Mouse (Mus musculus) layer of hippocampus, adult 2 months (tissue): ENCODE measurements at regions not wholly inside any gene's neighbourhood (a gene's known extent, or its start where the extent isn't known, plus 50 kb on each side); places are given as distances from the start of the nearest gene placed in this dataset.

Source experiments
- DNase-seq, 2 experiments: peaks; one replicate each; pipeline ENCODE4 v3.0.0; 2022; ENCODE audit warnings: low spot score in 2 of 2
- H3K27ac ChIP-seq: fragments of 200-600 bp; 2 replicates; pipeline ENCODE4 v1.8.1; 2022
- H3K4me3 ChIP-seq: fragments of 200-600 bp; 2 replicates; pipeline ENCODE4 v1.8.1; 2022; ENCODE audit warnings: mild to moderate bottlenecking
- CTCF ChIP-seq: fragments of 200-600 bp; conservative IDR thresholded peaks from 2 replicates; pipeline ENCODE4 v1.8.1; 2022; ENCODE audit warnings: antibody characterized with exemption, mild to moderate bottlenecking, moderate library complexity

DNA sequence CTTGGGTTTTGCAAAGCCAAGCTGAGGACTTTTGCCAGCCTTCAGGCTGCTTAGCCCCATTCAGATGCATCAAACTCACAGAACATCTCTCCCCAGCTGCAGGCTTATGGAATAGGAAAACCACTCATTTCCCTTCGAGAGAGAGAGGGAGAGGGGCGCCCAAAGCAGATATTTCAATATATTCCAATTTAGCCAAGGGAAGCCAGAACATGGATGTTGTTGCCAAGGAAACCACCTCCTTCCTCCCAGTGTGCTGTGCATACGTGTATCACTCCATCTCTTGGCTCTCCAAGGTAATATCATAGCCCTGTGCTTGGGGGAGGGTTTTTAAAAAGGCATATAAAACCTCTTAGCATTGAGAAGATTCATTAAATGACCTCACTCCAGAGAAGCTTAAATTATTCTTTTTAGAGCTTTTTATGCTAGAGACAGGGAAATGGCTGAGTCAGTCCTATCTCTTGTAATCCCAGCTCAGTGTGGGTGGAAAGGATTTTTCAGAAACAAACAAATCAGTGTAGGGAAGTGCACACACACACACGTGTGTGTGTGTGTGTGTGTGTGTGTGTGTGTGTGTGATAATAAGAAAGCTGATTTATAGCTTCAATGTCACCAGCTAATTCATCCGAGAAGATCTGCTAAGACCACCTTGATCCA, 245.1 kb downstream of the Rps24 start:
- no peak for DNase-seq
- Histone ChIP-seq H3K4me3 (no peak overlapping the region), H3K27ac (peak overlapping the region; percentile 65)
- TF ChIP-seq CTCF, result no peak

DNA sequence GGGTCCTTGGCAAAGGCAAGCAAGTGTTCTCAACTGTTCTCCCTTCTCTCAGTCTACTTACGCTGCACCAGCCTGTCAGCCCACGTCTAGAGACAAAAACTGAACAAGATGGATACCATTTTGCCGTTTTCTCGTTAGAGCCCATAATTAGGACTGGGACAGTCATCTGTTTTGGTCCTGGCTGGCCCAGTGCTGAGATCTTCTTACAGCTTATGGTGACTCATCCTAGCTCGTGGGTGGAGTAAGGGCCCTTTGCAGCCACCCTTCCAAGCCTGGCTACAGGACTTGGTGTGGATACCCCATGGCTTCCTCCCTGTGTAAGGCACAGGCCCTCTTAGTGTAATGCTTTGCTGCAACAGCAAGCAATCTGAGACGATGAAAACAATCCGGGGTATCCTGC, 246.4 kb downstream of the Rps24 start:
- H3K27ac ChIP-seq, result no peak overlapping the region
- DNase-seq, result no peak
- no peak overlapping the region for H3K4me3 ChIP-seq
- no peak for TF ChIP-seq CTCF

DNA sequence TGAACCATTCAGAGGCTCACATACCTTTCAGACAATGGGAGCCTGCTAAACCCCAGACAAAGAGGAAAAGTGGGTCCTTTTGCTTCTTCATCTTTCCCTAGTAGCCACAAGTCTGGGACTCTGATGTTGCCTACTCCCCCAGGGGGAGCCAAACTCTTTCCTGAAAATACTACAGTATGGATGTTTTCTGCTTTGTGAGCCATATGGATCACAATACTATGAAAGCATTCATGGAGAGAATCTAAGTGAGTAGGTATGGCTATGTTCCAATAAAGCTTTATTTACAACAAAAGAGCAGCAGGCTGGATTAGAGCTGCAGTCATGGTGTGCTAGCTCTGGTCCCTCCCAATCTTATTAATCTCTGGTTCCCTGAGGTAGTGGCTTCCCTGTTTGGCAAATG, 251.9 kb downstream of the Rps24 start:
- no peak overlapping the region for H3K27ac ChIP-seq
- no peak for DNase-seq
- peak; percentile 74 for TF ChIP-seq CTCF
- no peak overlapping the region for H3K4me3 ChIP-seq

DNA sequence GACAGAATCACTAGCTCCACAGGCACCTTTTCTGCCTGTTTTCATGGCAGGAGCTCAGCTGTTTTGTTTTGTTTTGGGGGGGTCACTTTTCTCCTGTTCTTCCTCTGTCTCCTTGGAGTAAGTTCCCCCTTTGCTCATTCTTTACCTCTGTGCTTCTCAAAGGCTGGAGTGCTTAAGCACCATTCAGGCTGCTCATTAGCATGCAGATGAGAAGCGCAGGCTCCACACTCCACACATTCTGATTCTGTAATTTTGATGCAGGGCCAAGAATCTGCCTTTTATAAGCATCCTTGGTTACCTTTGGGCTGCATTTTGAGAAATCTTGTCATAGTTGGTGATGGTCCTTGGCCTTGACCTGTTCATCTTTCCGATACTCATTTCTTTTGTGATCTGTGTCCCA, 257.5 kb downstream of the Rps24 start:
- no peak for TF ChIP-seq CTCF
- H3K4me3 ChIP-seq, result no peak overlapping the region
- no peak for DNase-seq
- no peak overlapping the region for H3K27ac ChIP-seq

DNA sequence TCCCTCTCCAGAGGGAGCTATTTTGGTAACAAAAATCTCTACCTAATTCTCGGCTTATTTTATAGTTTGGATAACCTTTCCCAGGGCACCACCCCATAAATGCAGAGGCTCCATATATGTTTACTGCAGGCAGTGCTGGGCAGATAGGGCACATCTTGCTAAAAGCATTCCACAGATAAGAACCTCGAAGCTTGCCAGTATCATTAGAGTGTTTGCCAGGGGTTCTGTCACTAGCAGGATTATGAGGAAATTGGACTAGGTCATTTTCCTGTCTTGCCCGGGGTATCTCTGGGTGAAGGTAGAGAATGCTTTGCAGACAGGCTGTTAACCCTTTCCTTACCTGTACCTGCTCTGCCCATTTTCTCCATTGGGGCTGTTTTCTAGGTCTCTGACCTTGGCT, 258.8 kb downstream of the Rps24 start:
- no peak for TF ChIP-seq CTCF
- Histone ChIP-seq H3K27ac (no peak overlapping the region), H3K4me3 (no peak overlapping the region)
- DNase-seq, result no peak

DNA sequence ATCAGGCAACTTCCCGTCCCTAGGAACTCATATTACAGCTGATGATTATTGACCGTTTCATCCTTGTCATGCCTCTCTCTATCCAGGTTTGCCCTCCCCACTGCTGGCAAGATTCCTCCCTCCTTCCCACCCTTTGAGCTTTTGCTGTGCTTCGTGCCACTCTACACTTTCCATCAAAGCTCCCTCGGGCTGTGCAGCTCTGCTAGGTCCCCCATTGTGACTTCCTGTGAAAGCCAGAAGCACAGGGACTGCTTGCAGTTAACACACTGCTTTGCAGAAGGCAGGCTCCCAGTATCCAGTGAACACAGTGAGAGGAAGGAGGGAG, 260.5 kb downstream of the Rps24 start:
- Histone ChIP-seq H3K27ac (no peak overlapping the region), H3K4me3 (no peak overlapping the region)
- TF ChIP-seq CTCF, result no peak
- DNase-seq, result no peak

DNA sequence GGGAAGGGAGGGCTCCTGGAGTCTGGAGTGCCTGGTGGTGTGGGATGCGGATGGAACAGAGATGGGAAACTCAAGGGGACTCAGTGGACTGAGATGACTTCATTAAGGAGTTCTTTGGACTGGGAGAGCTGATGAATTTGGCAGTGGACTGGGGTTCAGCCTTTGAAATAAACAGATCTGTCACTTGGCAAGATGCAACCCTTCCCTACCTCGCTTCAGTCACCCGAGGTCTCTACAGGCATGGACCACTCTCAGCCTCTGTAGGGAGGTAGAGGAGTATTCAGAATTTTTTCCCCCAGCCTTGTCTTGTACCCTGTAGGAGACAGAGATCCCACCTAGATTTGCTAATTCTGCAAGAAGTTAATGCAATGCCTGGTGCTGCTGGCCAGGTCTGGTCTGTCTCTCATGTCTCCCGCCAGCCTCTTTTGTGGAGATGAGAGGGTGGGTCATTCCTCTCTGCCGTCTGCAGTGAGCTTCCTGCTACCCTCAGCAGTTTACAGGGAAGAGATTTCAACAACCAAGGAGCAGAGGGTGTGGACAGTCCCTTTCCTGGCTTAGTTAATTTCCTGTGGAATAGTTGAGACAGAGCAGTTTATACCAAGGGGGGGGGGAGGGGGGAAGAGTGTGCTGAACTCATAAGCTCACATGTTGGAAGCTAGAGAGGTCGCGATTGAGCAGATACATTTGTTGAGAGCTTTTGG, 261.0 kb downstream of the Rps24 start:
- DNase-seq, result no peak
- Histone ChIP-seq H3K4me3 (no peak overlapping the region), H3K27ac (no peak overlapping the region)
- no peak for TF ChIP-seq CTCF

DNA sequence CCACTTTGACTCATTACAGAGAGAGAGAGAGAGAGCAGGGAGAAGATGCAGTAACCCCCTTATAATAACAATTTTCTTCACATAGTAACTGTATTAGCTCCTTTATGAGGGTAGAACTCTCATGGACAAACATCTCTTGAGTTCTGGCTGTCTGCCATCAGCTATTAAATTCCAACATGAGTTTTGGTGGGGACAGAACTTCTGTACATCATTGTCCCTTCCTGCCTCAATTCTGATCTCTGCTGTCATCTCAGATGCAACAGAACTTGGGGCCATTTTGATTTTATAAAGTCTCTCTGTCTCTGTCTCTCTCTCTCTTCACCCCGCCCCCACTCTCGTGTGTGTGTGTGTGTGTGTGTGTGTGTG, 261.6 kb downstream of the Rps24 start:
- H3K4me3 ChIP-seq, result no peak overlapping the region
- H3K27ac ChIP-seq, result no peak overlapping the region
- no peak for TF ChIP-seq CTCF
- DNase-seq, result no peak

DNA sequence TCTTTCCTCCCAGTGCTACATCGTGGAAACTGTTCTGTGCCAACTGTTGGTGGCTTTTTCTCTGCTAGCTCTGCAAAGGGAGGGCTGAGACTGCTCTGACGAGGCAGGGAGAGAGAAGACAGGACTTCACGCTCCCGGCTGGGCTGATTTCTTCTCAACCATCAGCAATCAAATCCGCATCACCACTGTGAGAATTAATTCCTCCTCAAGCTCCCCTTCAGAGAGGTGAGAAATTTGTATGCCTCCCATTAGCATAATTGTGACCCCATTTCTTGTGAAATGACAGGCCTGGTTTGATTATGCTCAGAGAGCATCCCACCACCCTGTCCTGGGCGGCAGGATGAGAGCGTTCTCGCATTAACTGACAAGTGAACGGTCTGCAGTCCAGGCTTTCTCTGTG, 262.4 kb downstream of the Rps24 start:
- DNase-seq, result no peak
- Histone ChIP-seq H3K4me3 (no peak overlapping the region), H3K27ac (no peak overlapping the region)
- no peak for TF ChIP-seq CTCF

DNA sequence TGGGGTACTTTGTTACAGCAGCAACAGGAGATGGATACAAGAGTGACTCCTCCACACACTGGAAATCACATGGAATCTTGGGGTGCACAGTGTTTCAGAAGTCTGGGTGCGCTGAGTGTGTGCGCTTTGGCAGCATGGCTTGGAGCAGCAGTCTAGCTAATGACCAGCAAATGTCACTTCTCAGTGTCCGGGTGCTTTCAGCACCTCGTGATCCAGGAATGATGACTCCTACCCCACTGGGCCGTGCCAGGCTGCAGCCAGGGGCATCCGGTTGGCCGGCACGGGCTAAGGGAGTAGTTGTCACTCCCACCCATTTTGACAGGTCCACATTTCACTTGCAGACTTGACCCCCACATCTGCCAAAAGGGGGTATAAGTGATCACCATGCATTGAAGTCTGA, 264.3 kb downstream of the Rps24 start:
- no peak for TF ChIP-seq CTCF
- no peak for DNase-seq
- H3K27ac ChIP-seq, result no peak overlapping the region
- H3K4me3 ChIP-seq, result no peak overlapping the region

DNA sequence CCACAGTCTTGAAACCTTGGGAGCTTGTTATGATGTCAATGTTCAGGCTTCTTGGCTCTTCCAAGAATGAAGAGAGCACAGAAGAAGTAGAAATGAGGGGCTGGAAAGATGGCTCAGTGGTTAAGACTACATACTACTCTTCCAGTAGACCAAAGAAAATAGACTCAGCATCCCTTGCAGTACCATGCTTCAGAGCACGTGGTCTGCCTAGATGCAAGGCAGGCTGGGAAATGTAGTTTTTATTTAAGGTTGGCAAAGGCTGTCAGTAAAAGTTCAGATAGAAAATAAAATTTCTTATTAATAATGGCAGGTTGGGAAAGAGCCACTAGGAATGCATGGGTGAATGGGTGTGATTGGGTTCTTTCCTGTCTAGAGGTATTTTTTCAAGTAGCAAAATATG, 267.8 kb downstream of the Rps24 start:
- H3K4me3 ChIP-seq, result no peak overlapping the region
- no peak for DNase-seq
- no peak overlapping the region for H3K27ac ChIP-seq
- no peak for TF ChIP-seq CTCF

DNA sequence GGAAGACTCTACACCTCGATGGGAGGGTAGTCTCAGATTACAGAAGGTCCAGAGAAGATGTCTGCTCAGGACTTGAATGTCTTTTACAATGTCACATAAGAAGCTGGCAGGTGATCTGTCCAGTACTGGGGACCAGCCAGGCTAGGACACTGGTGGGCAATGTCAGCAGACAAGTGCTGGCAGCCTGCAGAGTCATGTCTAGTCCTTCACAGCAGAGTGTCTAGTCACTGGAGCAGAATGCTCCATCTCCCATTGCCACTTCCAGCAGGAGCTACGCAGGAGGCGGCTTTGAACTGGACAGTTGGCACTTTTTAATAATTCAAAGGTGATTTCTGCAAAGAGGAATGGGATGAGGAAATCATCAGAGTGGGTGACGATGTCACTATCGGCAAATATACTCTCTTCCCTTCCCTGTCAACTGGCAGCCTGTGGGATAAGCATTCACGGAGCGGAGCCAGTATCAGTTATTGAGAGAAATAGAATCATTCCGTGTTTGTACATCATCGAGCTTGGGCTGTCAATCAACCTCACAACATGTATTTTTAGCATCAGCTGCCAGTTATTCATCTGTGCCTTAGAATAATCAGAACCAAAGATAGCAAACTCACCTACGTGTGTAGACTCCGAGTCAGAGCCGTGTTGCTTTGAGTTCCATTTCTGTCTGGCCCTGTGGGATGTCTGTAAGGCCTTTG, 268.6 kb downstream of the Rps24 start:
- peak; percentile 36 to 60 for DNase-seq
- no peak overlapping the region for H3K27ac ChIP-seq
- no peak for TF ChIP-seq CTCF
- no peak overlapping the region for H3K4me3 ChIP-seq

DNA sequence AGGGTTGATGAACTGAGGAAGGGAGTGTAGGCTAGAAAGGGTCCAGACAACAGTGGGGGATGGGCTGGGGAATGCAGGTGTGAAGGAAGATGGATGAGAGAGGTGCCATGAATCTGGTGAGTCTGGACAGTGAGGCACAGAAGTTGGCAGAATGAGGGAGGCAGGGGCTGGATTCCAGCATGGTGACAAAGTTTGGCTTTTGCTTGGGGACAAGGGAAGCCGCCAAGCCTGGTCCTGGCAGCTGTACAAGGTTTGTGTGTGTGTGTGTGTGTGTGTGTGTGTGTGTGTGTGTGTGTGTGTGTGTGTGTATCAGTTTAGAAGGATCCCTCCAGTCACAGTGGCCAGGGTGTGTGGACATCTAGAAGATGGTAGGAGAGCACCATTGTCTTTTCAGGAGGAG, 270.4 kb downstream of the Rps24 start:
- Histone ChIP-seq H3K27ac (no peak overlapping the region), H3K4me3 (no peak overlapping the region)
- no peak for TF ChIP-seq CTCF
- no peak for DNase-seq

DNA sequence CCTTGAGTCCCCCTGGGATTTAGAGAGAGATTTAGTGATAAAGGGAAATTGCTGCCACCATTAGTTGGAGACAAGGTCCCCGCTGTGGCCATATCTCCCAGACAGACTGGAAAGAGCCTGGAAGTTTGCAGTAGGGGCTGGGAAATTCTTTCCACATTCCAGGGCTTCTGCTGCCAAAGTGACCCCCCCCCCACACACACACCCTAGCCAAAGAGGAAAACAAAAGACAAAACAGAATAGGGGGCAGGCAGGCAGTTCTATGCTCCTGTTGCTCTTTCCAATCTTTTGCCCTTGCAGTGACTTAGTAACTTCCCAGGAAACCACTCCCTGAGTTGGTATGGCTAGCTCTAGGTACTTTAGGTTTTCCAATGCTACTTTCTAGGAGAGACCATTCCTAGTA, 270.9 kb downstream of the Rps24 start:
- Histone ChIP-seq H3K4me3 (no peak overlapping the region), H3K27ac (no peak overlapping the region)
- no peak for TF ChIP-seq CTCF
- no peak for DNase-seq
